Mouse (Mus musculus) bone marrow, adult 2 months (tissue): Measurements from ENCODE around the gene Apbb1ip. TPM values are rescaled to one million over a fixed set of nuclear protein-coding genes. Genes with fewer than 3 reads are reported as not detected.

ENCODE experiments used
- H3K27ac ChIP-seq: fragments of 200-500 bp; 2 replicates; pipeline ENCODE4 v1.5.1; 2012; ENCODE audit warnings: low read depth, mild to moderate bottlenecking, control low read depth, inconsistent platforms, low read length; ENCODE audit not compliant: control insufficient read depth, poor library complexity, insufficient read depth
- H3K4me1 ChIP-seq: fragments of 200-500 bp; 2 replicates; pipeline ENCODE4 v1.6.1; 2011; ENCODE audit warnings: low read length; ENCODE audit not compliant: control insufficient read depth, insufficient read depth
- H3K4me3 ChIP-seq: fragments of 200-500 bp; replicated peaks from 2 replicates; pipeline ENCODE3; 2011; ENCODE audit warnings: mild to moderate bottlenecking, low read depth, low read length, control low read depth; ENCODE audit not compliant: control insufficient read depth
- CTCF ChIP-seq: fragments of 200-500 bp; IDR thresholded peaks from 2 replicates; pipeline ENCODE4 v1.5.1; 2011; ENCODE audit warnings: low read length, control low read depth; ENCODE audit not compliant: control insufficient read depth, insufficient read depth
- POLR2A ChIP-seq: fragments of 200-500 bp; IDR thresholded peaks from 2 replicates; pipeline ENCODE4 v1.6.1; 2011; ENCODE audit warnings: low read depth, mild to moderate bottlenecking, control low read depth, low read length, borderline replicate concordance; ENCODE audit not compliant: control insufficient read depth
- WGBS: fragments of 180-500 bp; shearing (Covaris S2); methylation state at CpG from one replicate; pipeline ENCODE4 v1.1.7; 2018; 5-methylcytosine and 5-hydroxymethylcytosine counted together
- polyA plus RNA-seq: library from polyadenylated mRNA; stranded (reverse); fragments of >200 nt; gene quantifications from 2 replicates; pipeline ENCODE4 v1.2.4, GENCODE M21; 2011; ENCODE audit warnings: low replicate concordance; ENCODE audit not compliant: missing spikeins, insufficient read depth, insufficient read length

Gene Apbb1ip
- polyA plus RNA-seq, 1 experiment, result 45.8 TPM

- no peaks in the 10 kb centered on the region for H3K4me1 ChIP-seq
- peak within 1 kb of the TSS; percentile 95 for H3K4me3 ChIP-seq
- peak within 1 kb of the TSS; percentile 85 for H3K27ac ChIP-seq
- under 1% methylated on average over 81 of the region's 81 CpGs for WGBS
- TF ChIP-seq CTCF (no peak), POLR2A (peak; percentile 80; the same call in 1 of the 2 replicates)
Observed at GRCm38 (mm10) chr2:22895282-22896273, 121.7 kb downstream of the Apbb1ip start, which contains the start of gene Pdss1. TSS of gene Pdss1 (plus strand) at chr2:22895522.

DNA sequence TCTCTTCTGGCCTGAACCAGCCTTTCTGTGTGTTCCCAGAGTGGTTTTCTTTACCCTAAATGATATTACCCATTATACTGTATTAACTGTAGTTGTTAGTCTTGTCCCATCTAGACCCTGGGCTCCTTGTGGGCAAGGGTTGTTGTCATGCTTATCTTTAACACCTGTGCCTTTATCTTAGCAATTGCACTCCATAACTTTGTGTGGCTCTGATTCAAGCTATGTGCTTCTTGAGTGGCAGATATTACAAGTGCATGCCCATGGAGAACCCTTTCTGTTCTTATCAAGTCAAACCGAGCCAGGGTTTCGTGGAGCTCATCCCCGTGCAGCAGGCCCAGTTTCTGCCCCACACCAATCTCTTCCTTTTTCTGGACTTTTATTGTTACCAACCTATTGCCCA is 130.1 kb downstream of the Apbb1ip start:
- H3K27ac ChIP-seq, result no peak overlapping the region
- TF ChIP-seq CTCF, result no peak
- no peak for TF ChIP-seq POLR2A
- WGBS, result 66% methylated on average over 3 of the region's 3 CpGs
- no peak overlapping the region for H3K4me3 ChIP-seq
- no peaks in the 10 kb centered on the region for H3K4me1 ChIP-seq

- WGBS, result 93% methylated on average over 3 of the region's 3 CpGs
- no peak for TF ChIP-seq POLR2A
- TF ChIP-seq CTCF, result no peak
- H3K4me3 ChIP-seq, result no peak overlapping the region
Observed at GRCm38 (mm10) chr2:22914421-22914820, 140.5 kb downstream of the Apbb1ip start.

DNA sequence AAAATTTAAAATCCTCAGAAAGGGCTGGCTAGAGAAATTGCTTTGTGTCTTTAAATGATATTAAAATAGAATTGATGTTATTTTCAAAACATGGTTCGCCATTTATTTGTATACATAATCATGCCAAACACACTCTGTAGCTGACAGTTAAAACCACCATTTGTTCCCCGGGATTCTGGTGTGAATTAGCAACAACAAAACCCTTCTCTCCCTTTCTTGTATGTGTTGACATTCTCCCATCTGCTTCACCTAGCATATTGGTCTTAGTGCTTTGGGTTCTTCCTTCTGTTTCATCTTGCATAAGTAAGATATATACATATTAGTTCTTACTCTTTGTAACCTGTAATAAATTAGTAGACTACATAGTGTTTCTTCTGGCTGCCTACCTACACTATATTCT is 144.8 kb downstream of the Apbb1ip start:
- 85% methylated on average over 2 of the region's 2 CpGs for WGBS
- Histone ChIP-seq H3K27ac (no peak overlapping the region), H3K4me1 (no peaks in the 10 kb centered on the region), H3K4me3 (no peak overlapping the region)
- TF ChIP-seq POLR2A (no peak), CTCF (no peak)

More at GRCm38 (mm10) chr2:22914421-22914820, 140.5 kb downstream of the Apbb1ip start:
- no peak overlapping the region for H3K27ac ChIP-seq
- no peaks in the 10 kb centered on the region for H3K4me1 ChIP-seq

Other genes with a start within 250 kb of the Apbb1ip start
- gene Gad2, start 151.9 kb upstream of the Apbb1ip start, polyA plus RNA-seq, result 0.25 TPM in 1 of 2 replicates, not detected in the other
- 7.2 and 14.4 TPM in 2 replicates for gene Pdss1, start 121.4 kb downstream of the Apbb1ip start, polyA plus RNA-seq